Mouse (Mus musculus) liver, embryonic 14.5 days (tissue): ENCODE measurements around the gene Atp4a.

ENCODE experiments used
- CTCF ChIP-seq: IDR thresholded peaks from 2 replicates; pipeline ENCODE4 v1.5.1; 2016; ENCODE audit warnings: antibody characterized with exemption, low read depth, control low read depth
- EP300 ChIP-seq: IDR thresholded peaks from 2 replicates; pipeline ENCODE4 v1.6.1; 2016; ENCODE audit warnings: antibody characterized with exemption, low read depth

DNA sequence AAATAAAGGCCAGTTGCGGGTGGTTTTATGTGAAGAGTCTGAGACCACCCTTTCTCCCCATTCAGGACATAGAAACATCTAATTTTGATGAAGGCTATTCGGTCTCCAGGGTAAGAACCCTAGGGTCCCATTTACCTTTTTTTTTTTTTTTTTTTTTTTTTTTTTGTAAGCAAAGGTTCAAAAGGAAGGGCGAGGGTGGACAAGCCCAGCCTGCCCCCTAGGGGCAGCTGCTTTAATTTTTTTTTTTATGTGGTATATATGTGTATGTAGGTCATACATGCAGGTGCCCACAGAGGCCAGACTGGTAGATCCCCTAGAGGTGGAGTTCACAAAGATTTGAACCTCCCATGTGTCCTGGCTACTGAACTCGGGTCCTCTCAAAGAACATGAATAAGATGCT lies 54.4 kb downstream of the Atp4a start:
- TF ChIP-seq CTCF (no peak), EP300 (no peak)
